In genomic region chr7:45166950-45167401, GRCm38 (mm10) we compare ENCODE assay signal across 14 mouse cellular contexts. TPM values are rescaled to one million over a fixed set of nuclear protein-coding genes. Genes with fewer than 3 reads are reported as not detected.
A peak's percentile ranks its signal among the peaks of the same experiment; 100 is the strongest.
DNase-seq lines count a peak whose midpoint lies in the region; ATAC-seq lines count a peak whose summit lies in the region.
"Had no signal": no experiment of that assay in that cellular context is flagged by ENCODE, and none has a peak within 500 bp of the region (broad histone marks: within the 10 kb centered on the region; RNA-seq: fewer than 3 reads in every experiment).

No protein-coding gene starts in this region.

- H3K36me3 ChIP-seq in forebrain, embryonic 13.5 days (ENCODE audit: poor library complexity, severe bottlenecking): no peaks in the 10 kb centered on the region
- H3K36me3 ChIP-seq in kidney, embryonic 15.5 days: no peaks in the 10 kb centered on the region
- H3K36me3 ChIP-seq: neural tube, embryonic 15.5 days had no signal

- H3K27ac ChIP-seq in forebrain, embryonic 13.5 days: peak overlapping the region; percentile 37
- no peak overlapping the region for H3K27ac ChIP-seq in kidney, embryonic 15.5 days
- H3K27ac ChIP-seq: neural tube, embryonic 15.5 days had no signal

- 15% methylated on average over 10 of the region's 10 CpGs for WGBS in forebrain, embryonic 13.5 days
- WGBS in kidney, embryonic 15.5 days: 22% methylated on average over 10 of the region's 10 CpGs

- peak overlapping the region; percentile 38 for H3K4me2 ChIP-seq in forebrain, embryonic 13.5 days
- no peak overlapping the region for H3K4me2 ChIP-seq in kidney, embryonic 15.5 days
- H3K4me2 ChIP-seq: liver, embryonic 11.5 days; neural tube, embryonic 15.5 days had no signal

- peak; percentile 73 for DNase-seq in right cerebral cortex, adult 18-20 months
- DNase-seq in right cerebral cortex, adult 2 months (ENCODE audit: low spot score in 2 of 2): no peak
- DNase-seq in cerebellum, adult 9-11 months: peak; percentile 82
- DNase-seq in spleen, postnatal 4 days (ENCODE audit: low spot score in 2 of 2): no peak
- no peak for DNase-seq in c-Kit-positive CD71-positive TER-119-positive erythroid progenitor cells, embryonic 14.5 days (ENCODE audit: low spot score)
- DNase-seq: heart, postnatal 4 days; kidney, postnatal 25 days; thymus, adult 2 months had no signal

- ATAC-seq in forebrain, embryonic 13.5 days: no peak
- no peak for ATAC-seq in kidney, embryonic 15.5 days (replicated peaks; ENCODE audit: low FRiP score)
- ATAC-seq: intestine, postnatal 0 days had no signal

- H3K4me1 ChIP-seq in forebrain, embryonic 13.5 days: peaks cover 36% of the 10 kb centered on the region
- H3K4me1 ChIP-seq in kidney, embryonic 15.5 days: peaks cover 25% of the 10 kb centered on the region

- peaks cover 94% of the 10 kb centered on the region for H3K27me3 ChIP-seq in forebrain, embryonic 13.5 days
- H3K27me3 ChIP-seq in kidney, embryonic 15.5 days: peaks cover 97% of the 10 kb centered on the region

- peak overlapping the region; percentile 16 for H3K4me3 ChIP-seq in forebrain, embryonic 13.5 days
- no peak overlapping the region for H3K4me3 ChIP-seq in kidney, embryonic 15.5 days (replicated peaks)
- H3K4me3 ChIP-seq: neural tube, embryonic 15.5 days had no signal

- H3K9ac ChIP-seq in forebrain, embryonic 13.5 days: no peak overlapping the region
- no peak overlapping the region for H3K9ac ChIP-seq in kidney, embryonic 15.5 days
- H3K9ac ChIP-seq: neural tube, embryonic 15.5 days had no signal

- H3K9me3 ChIP-seq in forebrain, embryonic 13.5 days (replicated peaks): no peaks in the 10 kb centered on the region; the same call in 1 of the 2 replicates
- peaks cover 17% of the 10 kb centered on the region for H3K9me3 ChIP-seq in kidney, embryonic 15.5 days (replicated peaks)
- H3K9me3 ChIP-seq: neural tube, embryonic 15.5 days had no signal

RNA-seq across cellular contexts. Expression of gene Slc17a7, which starts 3.2 kb away (rescaled TPM):
- 9.3 and 14.2 TPM in 2 replicates for polyA plus RNA-seq in forebrain, embryonic 13.5 days (2015; fragmentation: Nextera tagmentation; extraction: Ambion mirVana)
- polyA plus RNA-seq in kidney, embryonic 15.5 days (2015; fragmentation: Nextera tagmentation; extraction: Ambion mirVana): 0.14 and 0.30 TPM in 2 replicates
- polyA plus RNA-seq: intestine, postnatal 0 days had no signal

RNA-seq across cellular contexts. Expression of gene Gfy, which starts 12.4 kb away (rescaled TPM):
- not detected in 2 replicates for polyA plus RNA-seq in forebrain, embryonic 13.5 days (2015; fragmentation: Nextera tagmentation; extraction: Ambion mirVana)
- polyA plus RNA-seq in kidney, embryonic 15.5 days (2015; fragmentation: Nextera tagmentation; extraction: Ambion mirVana): not detected in 2 replicates
- polyA plus RNA-seq: intestine, postnatal 0 days; liver, embryonic 11.5 days; lung, embryonic 16.5 days; neural tube, embryonic 15.5 days had no signal

RNA-seq across cellular contexts. Expression of gene Aldh16a1, which starts 12.6 kb away (rescaled TPM):
- polyA plus RNA-seq in forebrain, embryonic 13.5 days (2015; fragmentation: Nextera tagmentation; extraction: Ambion mirVana): 35.6 and 36.4 TPM in 2 replicates
- polyA plus RNA-seq in kidney, embryonic 15.5 days (2015; fragmentation: Nextera tagmentation; extraction: Ambion mirVana): 69.3 and 69.9 TPM in 2 replicates

RNA-seq across cellular contexts. Expression of gene Pih1d1, which starts 12.9 kb away (rescaled TPM):
- 97.5 TPM in 2 replicates for polyA plus RNA-seq in forebrain, embryonic 13.5 days (2015; fragmentation: Nextera tagmentation; extraction: Ambion mirVana)
- 107 and 108 TPM in 2 replicates for polyA plus RNA-seq in kidney, embryonic 15.5 days (2015; fragmentation: Nextera tagmentation; extraction: Ambion mirVana)

RNA-seq across cellular contexts. Expression of gene Pth2, which starts 13.8 kb away (rescaled TPM):
- polyA plus RNA-seq in forebrain, embryonic 13.5 days (2015; fragmentation: Nextera tagmentation; extraction: Ambion mirVana): not detected in 2 replicates
- not detected in 2 replicates for polyA plus RNA-seq in kidney, embryonic 15.5 days (2015; fragmentation: Nextera tagmentation; extraction: Ambion mirVana)
- polyA plus RNA-seq: intestine, postnatal 0 days; liver, embryonic 11.5 days; lung, embryonic 16.5 days; neural tube, embryonic 15.5 days; thymus, adult 2 months had no signal

Comparison
In these comparisons a context has a peak if more than half of its experiments do, and no peak if none do; other contexts are left out.
1. DNase-seq: peak in right cerebral cortex, adult 18-20 months (single experiment) and cerebellum, adult 9-11 months (single experiment); none in right cerebral cortex, adult 2 months (0 of 2), spleen, postnatal 4 days (0 of 2) and c-Kit-positive CD71-positive TER-119-positive erythroid progenitor cells, embryonic 14.5 days (single experiment).